Mouse (Mus musculus) E14TG2a.4 (cell line): ENCODE measurements around the gene Ugt1a9.

ENCODE experiments used
- CTCF ChIP-seq: conservative IDR thresholded peaks from 2 replicates; pipeline ENCODE4 v1.5.1; 2014; ENCODE audit warnings: low read length
- NANOG ChIP-seq: IDR thresholded peaks from 2 replicates; pipeline ENCODE4 v1.6.1; 2014; ENCODE audit warnings: borderline replicate concordance, low read length, mixed read lengths

GRCm38 (mm10) chr1:88240579-88240978 is 170.0 kb downstream of the Ugt1a9 start:
- TF ChIP-seq CTCF (no peak), NANOG (no peak)
